Mouse (Mus musculus): ENCODE measurements around the gene Cd209e.
"Not testable (repeated sequence)": the region's sequence is repeated elsewhere in the genome, so short reads cannot be mapped to it uniquely, and the experiment has no call there.

The Cd209e gene

DNA sequence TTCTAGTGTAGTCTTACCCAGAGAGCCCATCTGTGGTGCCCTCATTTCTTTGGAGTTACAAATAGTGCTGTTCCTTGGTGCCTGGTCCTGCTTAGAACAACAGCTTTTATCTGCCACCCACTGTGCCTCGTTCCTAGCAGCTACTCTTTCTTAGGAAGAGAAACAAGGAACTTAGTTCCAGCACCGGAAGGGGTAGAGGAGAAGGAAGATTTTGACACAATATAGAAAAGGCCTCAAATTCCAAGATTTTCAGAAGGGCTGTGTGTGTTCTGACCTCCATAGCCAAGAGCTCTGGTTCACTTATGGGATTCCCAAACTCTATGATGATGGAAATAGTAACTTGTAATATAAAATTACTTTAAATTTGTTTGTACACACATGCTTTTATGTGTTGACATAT is at the start of gene Cd209e:
Gene Cd209e (minus strand): TSS at position 101 of the 400 bp plus-strand sequence.
- no peak for DNase-seq (ENCODE audit: low spot score)

DNA sequence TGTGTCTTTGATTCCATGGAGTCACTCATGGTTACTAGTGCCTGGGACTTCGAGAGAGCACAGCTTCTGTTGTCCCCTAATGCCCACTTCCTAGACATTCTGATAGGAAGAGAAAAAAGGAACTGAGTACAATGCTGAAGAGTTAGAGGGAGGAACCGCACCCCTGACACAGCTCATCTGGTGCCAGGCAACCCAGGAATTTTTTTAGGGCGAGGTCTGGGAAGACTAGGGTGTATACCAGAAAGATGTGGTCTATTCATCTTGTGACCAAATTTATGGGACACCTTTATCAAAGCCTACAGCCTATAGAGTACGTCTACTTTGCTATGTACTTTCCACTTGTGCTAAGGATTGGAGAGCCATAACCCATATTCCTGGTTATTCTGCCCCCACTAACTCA is 24.3 kb upstream of the Cd209e start, which contains the start of gene Cd209d:
Gene Cd209d (minus strand): TSS at position 101 of the 400 bp plus-strand sequence.
- DNase-seq (ENCODE audit: low spot score) = no peak

- DNase-seq (ENCODE audit: low spot score) = no peak
These were observed 22.0 kb upstream of the Cd209e start for GRCm38 (mm10) chr8:3876121-3876520.

- not testable (repeated sequence) for DNase-seq (ENCODE audit: low spot score)
These were observed 8.6 kb upstream of the Cd209e start for GRCm38 (mm10) chr8:3862736-3863135.

DNA sequence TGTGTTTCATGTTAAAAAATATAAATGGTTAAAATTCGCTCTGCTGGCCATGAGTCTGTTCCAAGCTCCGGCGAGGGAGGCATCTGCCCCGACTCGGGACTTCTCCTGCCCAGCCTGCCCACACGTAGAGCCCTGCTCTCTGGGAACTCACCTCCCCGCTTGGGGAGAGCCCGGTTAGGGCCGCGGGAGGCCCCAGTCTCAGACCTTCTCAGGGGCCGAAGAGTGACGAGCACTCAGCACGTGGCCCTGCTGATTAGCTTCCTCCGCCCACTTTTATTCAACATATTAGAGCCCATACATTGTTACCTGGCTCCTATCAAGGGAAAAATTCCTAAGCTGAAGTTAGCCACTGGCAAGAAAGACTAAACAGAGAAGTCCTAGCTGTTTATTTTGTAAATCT is 51.0 kb downstream of the Cd209e start:
- DNase-seq (ENCODE audit: low spot score) = peak; percentile 6
